Mouse (Mus musculus) heart, postnatal 0 days (tissue): Measurements from ENCODE around the gene E130309D02Rik.

Experiments used
- CTCF ChIP-seq: IDR thresholded peaks from 2 replicates; pipeline ENCODE4 v1.5.1; 2016; ENCODE audit warnings: antibody characterized with exemption, control low read depth, low read depth
- EP300 ChIP-seq: IDR thresholded peaks from 2 replicates; pipeline ENCODE4 v1.6.1; 2016; ENCODE audit warnings: antibody characterized with exemption, low read depth

GRCm38 (mm10) chr5:143265409-143265808, 49.8 kb downstream of the E130309D02Rik start:
- no peak for TF ChIP-seq CTCF
- TF ChIP-seq EP300: no peak
